19 mouse cellular contexts compared by ENCODE assay signal in the genomic region with DNA sequence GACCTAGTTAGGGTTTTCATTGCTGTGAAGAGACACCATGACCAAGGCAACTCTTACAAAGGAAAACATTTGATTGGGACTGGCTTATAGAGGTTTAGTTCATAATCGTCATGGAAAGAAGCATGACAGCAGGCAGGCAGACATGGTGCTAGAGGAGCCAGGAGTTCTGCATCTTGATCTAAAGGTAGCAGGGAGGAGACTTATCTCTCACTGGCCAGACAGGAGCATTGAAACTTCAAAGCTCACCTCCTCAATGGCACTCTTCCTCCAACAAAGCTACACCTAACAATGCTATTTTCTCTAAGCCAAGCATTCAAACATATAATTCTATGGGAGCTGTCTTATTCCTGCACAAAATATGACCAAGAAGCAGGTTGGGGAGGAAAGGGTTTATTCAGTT. TPM values are rescaled to one million over a fixed set of nuclear protein-coding genes. Genes with fewer than 3 reads are reported as not detected.
DNase-seq lines count a peak whose midpoint lies in the region; ATAC-seq and TF ChIP-seq lines count a peak whose summit lies in the region.
"Had no signal": no experiment of that assay in that cellular context is flagged by ENCODE, and none has a peak within 500 bp of the region (broad histone marks: within the 10 kb centered on the region; RNA-seq: fewer than 3 reads in every experiment).

No protein-coding gene starts in this region.

- no peak overlapping the region for H3K4me3 ChIP-seq in layer of hippocampus, adult 2 months
- H3K4me3 ChIP-seq in erythroblast, embryonic 14.5 days (replicated peaks), result peak overlapping the region; percentile 68
- H3K4me3 ChIP-seq in liver, embryonic 15.5 days (replicated peaks), result peak overlapping the region; percentile 55
- H3K4me3 ChIP-seq: hindbrain, embryonic 15.5 days; stomach, embryonic 15.5 days had no signal

- no peak for DNase-seq in layer of hippocampus, adult 2 months (ENCODE audit: low spot score in 2 of 2)
- no peak for DNase-seq in layer of hippocampus, adult 9-10 months (ENCODE audit: low spot score)
- DNase-seq in MEL-GATA-1-ER (ENCODE audit: extremely low read depth, low read depth), result peak; percentile 28
- DNase-seq in spleen, adult 12 weeks (ENCODE audit: low spot score), result no peak
- DNase-seq in urinary bladder, postnatal 4 days (ENCODE audit: low spot score in 2 of 2), result no peak
- no peak for DNase-seq in embryo, embryonic 11 days
- DNase-seq: adrenal gland, adult 2 months; cerebellum, adult 18-20 months; cerebellum, postnatal 36 days; kidney, postnatal 10 days; right cerebral cortex, postnatal 25 days had no signal

- H3K4me1 ChIP-seq in erythroblast, embryonic 14.5 days (ENCODE audit: control insufficient read depth), result peaks cover 70% of the 10 kb centered on the region
- peaks cover 65% of the 10 kb centered on the region for H3K4me1 ChIP-seq in liver, embryonic 15.5 days (replicated peaks)
- H3K4me1 ChIP-seq: hindbrain, embryonic 15.5 days; stomach, embryonic 15.5 days had no signal

- H3K4me2 ChIP-seq in liver, embryonic 15.5 days, result peak overlapping the region; percentile 71
- H3K4me2 ChIP-seq: hindbrain, embryonic 15.5 days; stomach, embryonic 15.5 days had no signal

- H3K9me3 ChIP-seq in erythroblast, embryonic 14.5 days (ENCODE audit: control insufficient read depth, low read length), result no peaks in the 10 kb centered on the region
- no peaks in the 10 kb centered on the region for H3K9me3 ChIP-seq in liver, embryonic 15.5 days (replicated peaks)
- H3K9me3 ChIP-seq: hindbrain, embryonic 15.5 days; stomach, embryonic 15.5 days had no signal

- ATAC-seq in liver, embryonic 15.5 days (ENCODE audit: insufficient read depth), result peak; percentile 80
- ATAC-seq: forebrain, embryonic 16.5 days; intestine, postnatal 0 days had no signal

- peaks cover 37% of the 10 kb centered on the region for H3K36me3 ChIP-seq in erythroblast, embryonic 14.5 days (ENCODE audit: control insufficient read depth)
- H3K36me3 ChIP-seq in liver, embryonic 15.5 days (replicated peaks), result peaks cover 18% of the 10 kb centered on the region
- H3K36me3 ChIP-seq: hindbrain, embryonic 15.5 days; stomach, embryonic 15.5 days had no signal

- H3K27ac ChIP-seq in layer of hippocampus, adult 2 months, result peak overlapping the region; percentile 82
- H3K27ac ChIP-seq in liver, embryonic 15.5 days (replicated peaks), result peak overlapping the region; percentile 87
- H3K27ac ChIP-seq: hindbrain, embryonic 15.5 days; stomach, embryonic 15.5 days had no signal

- no peak for TF ChIP-seq CTCF in layer of hippocampus, adult 2 months (conservative IDR thresholded peaks at IDR 0.05)

- 34% methylated on average over 1 of the region's 1 CpGs for WGBS in liver, embryonic 15.5 days (ENCODE audit: insufficient replicate concordance)

- peak overlapping the region; percentile 56 for H3K9ac ChIP-seq in liver, embryonic 15.5 days
- H3K9ac ChIP-seq: hindbrain, embryonic 15.5 days; stomach, embryonic 15.5 days had no signal

- H3K27me3 ChIP-seq in erythroblast, embryonic 14.5 days (ENCODE audit: control insufficient read depth), result no peaks in the 10 kb centered on the region
- no peaks in the 10 kb centered on the region for H3K27me3 ChIP-seq in liver, embryonic 15.5 days
- H3K27me3 ChIP-seq: CH12.LX; hindbrain, embryonic 15.5 days; stomach, embryonic 15.5 days had no signal

RNA-seq across cellular contexts. Expression of a gene that starts 8.9 kb away (rescaled TPM):
- under 1 TPM in 1 of 2 experiments, not detected in 1; 0.31 TPM for total RNA-seq in layer of hippocampus, adult 2 months (2021)
- polyA plus RNA-seq in erythroblast, embryonic 14.5 days (2012), result 0.09 TPM in 1 of 2 replicates, not detected in the other
- polyA plus RNA-seq in liver, embryonic 15.5 days (2015; fragmentation: Nextera tagmentation; extraction: Ambion mirVana), result 1.1 TPM in 2 replicates
- total RNA-seq: liver, adult 2 months had no signal

RNA-seq across cellular contexts. Expression of a gene that starts 27.3 kb away (rescaled TPM):
- 100 to 1,000 TPM; 203 to 215 TPM for total RNA-seq in layer of hippocampus, adult 2 months (2021)
- 22.2 and 22.3 TPM in 2 replicates for polyA plus RNA-seq in erythroblast, embryonic 14.5 days (2012)
- polyA plus RNA-seq in liver, embryonic 15.5 days (2015; fragmentation: Nextera tagmentation; extraction: Ambion mirVana), result 138 and 146 TPM in 2 replicates

RNA-seq across cellular contexts. Expression of a gene that starts 43.7 kb away (rescaled TPM):
- 10 to 100 TPM; 33.7 to 37.3 TPM for total RNA-seq in layer of hippocampus, adult 2 months (2021)
- 1.4 and 2.0 TPM in 2 replicates for polyA plus RNA-seq in erythroblast, embryonic 14.5 days (2012)
- polyA plus RNA-seq in liver, embryonic 15.5 days (2015; fragmentation: Nextera tagmentation; extraction: Ambion mirVana), result 10.9 and 13.6 TPM in 2 replicates

RNA-seq across cellular contexts. Expression of a gene that starts 55.7 kb away (rescaled TPM):
- total RNA-seq in layer of hippocampus, adult 2 months (2021), result 1 to 10 TPM; 2.4 to 5.4 TPM
- polyA plus RNA-seq in erythroblast, embryonic 14.5 days (2012), result 0.76 and 0.83 TPM in 2 replicates
- polyA plus RNA-seq in liver, embryonic 15.5 days (2015; fragmentation: Nextera tagmentation; extraction: Ambion mirVana), result 25.9 and 26.9 TPM in 2 replicates
